Mouse (Mus musculus): Measurements from ENCODE around the gene Tent4b.

- no peak for TF ChIP-seq CTCF (conservative IDR thresholded peaks at IDR 0.05; ENCODE audit: low read length)
- TF ChIP-seq NANOG (IDR thresholded peaks at IDR 0.05; ENCODE audit: borderline replicate concordance, low read length), result no peak
- no peak for TF ChIP-seq POU5F1 (IDR thresholded peaks at IDR 0.05; ENCODE audit: borderline replicate concordance, low read length)
Measured at GRCm38 (mm10) chr8:88284738-88285137, 85.7 kb downstream of the Tent4b start.
